Mouse (Mus musculus) liver, embryonic 13.5 days (tissue): ENCODE measurements around the gene Pde4b. TPM values are rescaled to one million over a fixed set of nuclear protein-coding genes. Genes with fewer than 3 reads are reported as not detected.

ENCODE experiments used
- ATAC-seq: fragments of 200-750 bp; cut with Nextera tagmentation; 2 replicates; pipeline ENCODE4 v1.8.0; 2017; ENCODE audit warnings: low read depth, mild to moderate bottlenecking, moderate number of reproducible peaks, moderate library complexity
- DNase-seq: peaks from one replicate; pipeline ENCODE4 v3.0.0; 2022
- H3K27ac ChIP-seq: fragments of 300-500 bp; sonication (generic); 2 replicates; pipeline ENCODE4 v1.5.1; 2015; ENCODE audit warnings: moderate library complexity, mild to moderate bottlenecking, inconsistent platforms
- H3K27me3 ChIP-seq: fragments of 300-500 bp; sonication (generic); 2 replicates; pipeline ENCODE4 v1.6.1; 2015; ENCODE audit warnings: mild to moderate bottlenecking, inconsistent platforms
- H3K36me3 ChIP-seq: fragments of 300-500 bp; sonication (generic); 2 replicates; pipeline ENCODE4 v1.6.1; 2015; ENCODE audit warnings: mild to moderate bottlenecking, inconsistent platforms
- H3K4me1 ChIP-seq: fragments of 300-500 bp; sonication (generic); replicated peaks from 2 replicates; pipeline ENCODE4 v1.6.1; 2015; ENCODE audit warnings: inconsistent platforms
- H3K4me2 ChIP-seq: fragments of 300-500 bp; sonication (generic); 2 replicates; pipeline ENCODE4 v1.6.1; 2015; ENCODE audit warnings: inconsistent platforms, mild to moderate bottlenecking, moderate library complexity
- H3K4me3 ChIP-seq: fragments of 300-500 bp; sonication (generic); replicated peaks from 2 replicates; pipeline ENCODE4 v1.5.1; 2015; ENCODE audit warnings: mild to moderate bottlenecking, inconsistent platforms
- H3K9ac ChIP-seq: fragments of 300-500 bp; sonication (generic); 2 replicates; pipeline ENCODE4 v1.6.1; 2015; ENCODE audit warnings: mild to moderate bottlenecking, inconsistent platforms
- H3K9me3 ChIP-seq: fragments of 300-500 bp; sonication (generic); replicated peaks from 2 replicates; pipeline ENCODE4 v1.6.1; 2016; ENCODE audit warnings: inconsistent platforms
- WGBS: fragments of 180-500 bp; shearing (Covaris S2); methylation state at CpG from one replicate; pipeline ENCODE4 v1.1.7; 2015; ENCODE audit not compliant: insufficient replicate concordance; 5-methylcytosine and 5-hydroxymethylcytosine counted together
- polyA plus RNA-seq: library from polyadenylated mRNA; unstranded; fragments of >200 nt; fragmentation: Nextera tagmentation; extraction: Ambion mirVana; gene quantifications from 2 replicates; pipeline ENCODE4 v1.2.1, GENCODE M21; 2015

The Pde4b gene
- polyA plus RNA-seq, 1 experiment from 2014 or later: 2.2 TPM

DNA sequence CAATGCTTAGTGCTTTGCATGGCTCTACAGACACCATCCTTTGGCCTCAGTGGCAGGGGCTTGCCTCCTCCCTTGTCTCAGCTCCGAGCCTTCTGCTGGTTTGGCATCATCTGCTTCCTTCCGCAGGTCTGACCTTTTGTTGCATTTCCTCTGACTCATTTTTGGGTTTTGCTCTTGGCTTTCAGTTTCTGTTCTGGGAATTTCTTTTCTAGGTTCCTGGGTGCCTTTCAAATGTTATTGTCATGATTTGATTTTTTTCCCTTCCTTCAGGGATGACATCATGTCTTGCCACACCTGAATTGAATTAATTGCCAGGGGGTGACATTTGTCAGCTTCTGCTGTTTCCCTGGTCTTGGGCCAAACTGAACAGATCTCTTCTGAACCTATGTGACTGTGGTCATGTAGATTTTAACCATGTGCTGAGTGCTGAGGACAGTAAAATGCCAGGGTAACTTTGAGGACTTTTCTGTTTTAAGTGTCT lies 17.2 kb downstream of the Pde4b start:
- no peaks in the 10 kb centered on the region for H3K9me3 ChIP-seq
- H3K4me3 ChIP-seq: no peak overlapping the region
- H3K9ac ChIP-seq: no peak overlapping the region
- no peak for DNase-seq
- H3K27ac ChIP-seq: no peak overlapping the region
- no peak overlapping the region for H3K4me2 ChIP-seq
- H3K36me3 ChIP-seq: no peaks in the 10 kb centered on the region
- ATAC-seq: no peak
- WGBS: 35% methylated on average over 2 of the region's 2 CpGs
- H3K4me1 ChIP-seq: no peaks in the 10 kb centered on the region
- H3K27me3 ChIP-seq: no peaks in the 10 kb centered on the region

GRCm38 (mm10) chr4:102106771-102107170 lies 19.4 kb downstream of the Pde4b start:
- no peaks in the 10 kb centered on the region for H3K36me3 ChIP-seq
- ATAC-seq (no peak), DNase-seq (no peak)
- no peaks in the 10 kb centered on the region for H3K27me3 ChIP-seq
- H3K27ac ChIP-seq: no peak overlapping the region
- no peaks in the 10 kb centered on the region for H3K9me3 ChIP-seq
- H3K9ac ChIP-seq: no peak overlapping the region
- no peak overlapping the region for H3K4me2 ChIP-seq
- no peak overlapping the region for H3K4me3 ChIP-seq
- 68% methylated on average over 6 of the region's 6 CpGs for WGBS
- no peaks in the 10 kb centered on the region for H3K4me1 ChIP-seq

DNA sequence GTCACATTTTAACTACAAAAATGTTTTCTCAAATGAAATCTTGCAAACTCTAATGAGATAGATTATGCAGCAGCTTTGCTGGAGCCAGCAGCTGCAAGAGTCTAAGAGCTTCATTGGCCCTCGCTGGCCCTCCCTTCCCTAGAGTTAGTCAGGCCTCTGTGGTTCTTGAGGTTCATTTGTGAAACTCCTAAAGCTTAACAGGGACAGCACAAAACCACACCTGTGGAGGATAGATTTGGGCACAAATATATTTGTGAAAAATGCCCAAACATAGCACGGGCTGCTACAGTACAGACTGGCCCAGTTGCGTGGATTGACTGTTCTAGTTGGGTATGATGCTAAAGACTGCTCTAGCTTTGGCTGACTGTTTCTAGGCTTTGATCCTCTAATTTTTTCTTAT lies 32.1 kb downstream of the Pde4b start:
- DNase-seq: no peak
- H3K4me3 ChIP-seq: no peak overlapping the region
- H3K4me2 ChIP-seq: no peak overlapping the region
- no peak for ATAC-seq
- no peaks in the 10 kb centered on the region for H3K27me3 ChIP-seq
- 72% methylated on average over 3 of the region's 3 CpGs for WGBS
- H3K4me1 ChIP-seq: no peaks in the 10 kb centered on the region
- H3K9me3 ChIP-seq: no peaks in the 10 kb centered on the region
- H3K27ac ChIP-seq: no peak overlapping the region
- H3K9ac ChIP-seq: no peak overlapping the region
- H3K36me3 ChIP-seq: no peaks in the 10 kb centered on the region

DNA sequence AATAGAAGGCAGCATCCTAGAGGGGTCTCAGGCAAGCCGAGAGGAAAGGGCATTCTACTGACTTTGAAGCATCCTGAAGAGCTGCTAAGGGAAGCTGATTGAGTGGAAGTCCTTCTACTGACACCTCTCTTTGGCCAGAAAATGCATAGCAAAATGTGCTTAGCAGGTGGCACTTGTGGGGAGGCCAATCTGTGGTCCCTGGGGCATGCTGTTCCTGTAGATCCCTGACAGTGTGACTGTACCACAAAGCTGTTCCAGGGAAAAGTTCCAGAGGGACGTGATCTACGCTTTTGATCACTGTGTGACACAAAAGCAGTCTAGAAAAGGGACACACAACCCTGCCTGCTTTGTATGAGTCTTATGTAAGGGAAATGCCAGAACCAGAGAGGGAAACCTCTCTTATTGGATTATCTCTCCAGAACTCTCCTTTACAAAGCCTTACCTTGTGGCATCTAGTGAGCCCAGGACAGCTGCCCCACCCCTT lies 49.1 kb downstream of the Pde4b start:
- Histone ChIP-seq H3K9me3 (no peaks in the 10 kb centered on the region), H3K4me1 (no peaks in the 10 kb centered on the region), H3K4me2 (no peak overlapping the region), H3K4me3 (no peak overlapping the region), H3K36me3 (no peaks in the 10 kb centered on the region), H3K9ac (no peak overlapping the region), H3K27ac (no peak overlapping the region), H3K27me3 (no peaks in the 10 kb centered on the region)
- 57% methylated on average over 3 of the region's 3 CpGs for WGBS
- no peak for ATAC-seq
- no peak for DNase-seq

DNA sequence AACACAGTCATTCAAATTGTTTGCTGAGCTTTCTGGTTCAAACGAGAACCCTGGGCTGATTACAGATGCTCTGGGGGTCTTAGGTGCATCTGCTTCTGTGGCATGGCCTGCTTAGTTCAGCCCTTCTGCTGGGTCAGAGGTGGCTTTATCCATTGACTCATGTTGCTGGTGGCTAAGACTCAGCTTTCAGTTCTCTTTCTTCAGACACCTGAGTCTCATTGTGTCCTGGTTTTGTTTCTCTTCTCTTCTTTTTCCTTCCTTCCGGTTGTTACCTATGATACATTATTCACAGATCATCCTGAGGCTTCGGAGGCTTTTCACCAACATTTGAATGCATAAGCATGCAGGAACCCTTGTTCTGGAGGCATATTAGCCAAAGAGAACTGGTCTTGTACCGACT lies 51.0 kb downstream of the Pde4b start:
- 53% methylated on average over 4 of the region's 4 CpGs for WGBS
- ATAC-seq: no peak
- Histone ChIP-seq H3K9ac (no peak overlapping the region), H3K4me1 (no peaks in the 10 kb centered on the region), H3K4me2 (no peak overlapping the region), H3K36me3 (no peaks in the 10 kb centered on the region), H3K27ac (no peak overlapping the region), H3K9me3 (no peaks in the 10 kb centered on the region), H3K4me3 (no peak overlapping the region), H3K27me3 (no peaks in the 10 kb centered on the region)
- DNase-seq: no peak

DNA sequence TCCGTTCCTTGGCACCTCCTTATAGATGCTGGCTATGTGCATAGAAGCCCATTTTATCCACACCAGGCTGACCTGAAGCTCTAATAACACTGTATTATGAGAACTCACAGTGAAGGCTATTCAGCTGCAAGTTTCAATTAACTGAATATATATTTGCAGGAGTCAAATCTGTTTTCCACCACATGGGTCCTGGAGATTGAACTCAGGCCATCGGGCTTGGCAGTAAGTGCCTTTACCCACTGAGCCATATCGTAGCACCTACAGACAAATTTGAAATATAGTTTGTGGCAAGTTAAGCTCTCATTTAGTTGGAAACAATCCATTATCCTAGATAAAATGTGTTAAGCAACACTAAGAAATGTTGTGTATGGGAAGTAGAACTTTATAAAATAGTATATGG lies 53.9 kb downstream of the Pde4b start:
- Histone ChIP-seq H3K9me3 (no peaks in the 10 kb centered on the region), H3K4me1 (no peaks in the 10 kb centered on the region), H3K27ac (no peak overlapping the region), H3K4me3 (no peak overlapping the region), H3K4me2 (no peak overlapping the region), H3K27me3 (no peaks in the 10 kb centered on the region), H3K36me3 (no peaks in the 10 kb centered on the region), H3K9ac (no peak overlapping the region)
- 76% methylated on average over 3 of the region's 3 CpGs for WGBS
- ATAC-seq (no peak), DNase-seq (no peak)

GRCm38 (mm10) chr4:102148766-102149165 lies 61.4 kb downstream of the Pde4b start:
- Histone ChIP-seq H3K4me3 (no peak overlapping the region), H3K4me2 (no peak overlapping the region), H3K9ac (no peak overlapping the region), H3K9me3 (no peaks in the 10 kb centered on the region), H3K27me3 (no peaks in the 10 kb centered on the region), H3K27ac (no peak overlapping the region), H3K36me3 (no peaks in the 10 kb centered on the region), H3K4me1 (no peaks in the 10 kb centered on the region)
- no peak for ATAC-seq
- WGBS: 59% methylated on average over 4 of the region's 4 CpGs
- no peak for DNase-seq

GRCm38 (mm10) chr4:102159178-102159577 lies 71.8 kb downstream of the Pde4b start:
- H3K36me3 ChIP-seq: no peaks in the 10 kb centered on the region
- no peaks in the 10 kb centered on the region for H3K27me3 ChIP-seq
- no peak overlapping the region for H3K9ac ChIP-seq
- ATAC-seq: no peak
- no peaks in the 10 kb centered on the region for H3K4me1 ChIP-seq
- H3K4me2 ChIP-seq: no peak overlapping the region
- H3K27ac ChIP-seq: no peak overlapping the region
- H3K4me3 ChIP-seq: no peak overlapping the region
- no peaks in the 10 kb centered on the region for H3K9me3 ChIP-seq
- DNase-seq: no peak

DNA sequence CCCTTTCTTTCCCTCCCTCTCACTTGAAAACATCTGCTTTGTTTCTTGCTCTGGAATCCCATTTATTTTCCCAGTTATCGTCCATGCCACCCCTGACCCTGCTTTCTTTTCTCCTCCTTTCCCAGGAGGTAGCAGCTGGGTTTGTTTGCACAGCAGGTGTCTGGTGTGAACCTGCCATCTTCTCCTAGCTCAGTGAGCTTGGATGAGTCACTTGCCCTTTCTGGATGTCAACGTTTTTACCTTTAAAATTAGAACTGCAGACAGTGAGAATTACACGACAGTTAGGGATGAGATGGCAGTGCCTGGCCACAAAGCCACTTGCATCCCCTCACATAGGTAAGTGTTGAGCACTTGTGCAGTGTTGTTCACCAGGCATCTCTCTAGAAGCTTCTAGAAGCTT lies 84.3 kb downstream of the Pde4b start:
- DNase-seq (no peak), ATAC-seq (no peak)
- Histone ChIP-seq H3K4me3 (no peak overlapping the region), H3K9me3 (no peaks in the 10 kb centered on the region), H3K4me1 (no peaks in the 10 kb centered on the region), H3K36me3 (no peaks in the 10 kb centered on the region), H3K27me3 (no peaks in the 10 kb centered on the region), H3K4me2 (no peak overlapping the region), H3K9ac (no peak overlapping the region), H3K27ac (no peak overlapping the region)
- WGBS: 36% methylated on average over 3 of the region's 3 CpGs

DNA sequence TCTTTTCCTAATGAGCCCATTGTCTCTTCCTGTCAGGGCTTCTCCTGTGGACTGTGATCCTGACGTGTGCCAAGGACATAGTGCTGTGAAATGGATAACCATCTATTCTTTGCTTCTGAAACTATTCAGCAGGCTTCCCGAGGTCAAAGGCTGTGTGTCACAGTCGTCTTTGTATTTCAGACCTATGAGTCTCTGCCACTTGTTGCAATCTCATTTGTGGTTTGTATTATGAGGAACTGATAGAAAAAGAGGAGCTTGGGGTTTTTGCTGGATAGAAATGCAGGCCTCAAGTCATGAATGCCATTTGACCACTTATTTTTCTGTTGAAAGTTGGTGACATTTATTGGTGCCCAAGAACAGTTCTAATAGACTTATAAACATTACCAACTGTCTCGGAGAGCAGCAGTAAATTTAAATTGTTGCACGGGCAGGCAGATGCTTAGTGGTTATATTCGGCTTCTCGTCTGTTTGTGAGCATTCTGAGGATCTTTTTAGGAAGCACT lies 85.4 kb downstream of the Pde4b start:
- no peak overlapping the region for H3K4me3 ChIP-seq
- ATAC-seq: no peak
- H3K9ac ChIP-seq: no peak overlapping the region
- H3K27ac ChIP-seq: no peak overlapping the region
- no peaks in the 10 kb centered on the region for H3K9me3 ChIP-seq
- H3K27me3 ChIP-seq: no peaks in the 10 kb centered on the region
- no peaks in the 10 kb centered on the region for H3K36me3 ChIP-seq
- no peak overlapping the region for H3K4me2 ChIP-seq
- no peak for DNase-seq
- WGBS: 53% methylated on average over 7 of the region's 7 CpGs
- no peaks in the 10 kb centered on the region for H3K4me1 ChIP-seq

GRCm38 (mm10) chr4:102175985-102176384 lies 88.6 kb downstream of the Pde4b start:
- Histone ChIP-seq H3K4me2 (no peak overlapping the region), H3K27me3 (no peaks in the 10 kb centered on the region), H3K9ac (no peak overlapping the region), H3K36me3 (no peaks in the 10 kb centered on the region), H3K4me3 (no peak overlapping the region), H3K4me1 (no peaks in the 10 kb centered on the region), H3K9me3 (no peaks in the 10 kb centered on the region), H3K27ac (no peak overlapping the region)
- ATAC-seq: no peak
- 57% methylated on average over 2 of the region's 2 CpGs for WGBS
- no peak for DNase-seq

DNA sequence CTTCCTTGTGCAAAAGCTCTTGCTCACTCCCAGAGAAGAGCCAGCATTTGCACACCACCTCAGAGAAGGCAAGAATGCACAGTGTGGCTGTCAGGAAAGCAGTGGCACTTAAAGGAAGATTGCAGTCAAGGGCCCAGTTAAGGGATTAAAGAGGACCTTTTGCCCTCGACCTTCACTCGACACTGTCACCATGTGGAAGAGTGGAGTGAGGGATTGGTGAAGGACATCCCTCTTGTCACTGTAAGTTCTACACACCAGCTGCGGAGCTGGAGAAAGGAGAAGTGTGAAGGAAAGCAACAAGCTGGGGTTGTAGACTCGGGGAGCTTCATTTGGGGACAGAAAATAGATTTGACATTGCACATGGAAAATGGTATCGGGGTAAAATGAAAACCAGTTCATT lies 89.9 kb downstream of the Pde4b start:
- Histone ChIP-seq H3K27me3 (no peaks in the 10 kb centered on the region), H3K36me3 (no peaks in the 10 kb centered on the region), H3K9me3 (no peaks in the 10 kb centered on the region), H3K9ac (no peak overlapping the region), H3K27ac (no peak overlapping the region), H3K4me1 (no peaks in the 10 kb centered on the region), H3K4me2 (no peak overlapping the region), H3K4me3 (no peak overlapping the region)
- DNase-seq (no peak), ATAC-seq (no peak)
- 47% methylated on average over 5 of the region's 5 CpGs for WGBS
